Mouse (Mus musculus): ENCODE measurements around the gene Etv5. TPM values are rescaled to one million over a fixed set of nuclear protein-coding genes. Genes with fewer than 3 reads are reported as not detected.
"Not testable (repeated sequence)": the region's sequence is repeated elsewhere in the genome, so short reads cannot be mapped to it uniquely, and the experiment has no call there.

The Etv5 gene
- total RNA-seq, 1 experiment from 2014 or later: 29.5 TPM

DNA sequence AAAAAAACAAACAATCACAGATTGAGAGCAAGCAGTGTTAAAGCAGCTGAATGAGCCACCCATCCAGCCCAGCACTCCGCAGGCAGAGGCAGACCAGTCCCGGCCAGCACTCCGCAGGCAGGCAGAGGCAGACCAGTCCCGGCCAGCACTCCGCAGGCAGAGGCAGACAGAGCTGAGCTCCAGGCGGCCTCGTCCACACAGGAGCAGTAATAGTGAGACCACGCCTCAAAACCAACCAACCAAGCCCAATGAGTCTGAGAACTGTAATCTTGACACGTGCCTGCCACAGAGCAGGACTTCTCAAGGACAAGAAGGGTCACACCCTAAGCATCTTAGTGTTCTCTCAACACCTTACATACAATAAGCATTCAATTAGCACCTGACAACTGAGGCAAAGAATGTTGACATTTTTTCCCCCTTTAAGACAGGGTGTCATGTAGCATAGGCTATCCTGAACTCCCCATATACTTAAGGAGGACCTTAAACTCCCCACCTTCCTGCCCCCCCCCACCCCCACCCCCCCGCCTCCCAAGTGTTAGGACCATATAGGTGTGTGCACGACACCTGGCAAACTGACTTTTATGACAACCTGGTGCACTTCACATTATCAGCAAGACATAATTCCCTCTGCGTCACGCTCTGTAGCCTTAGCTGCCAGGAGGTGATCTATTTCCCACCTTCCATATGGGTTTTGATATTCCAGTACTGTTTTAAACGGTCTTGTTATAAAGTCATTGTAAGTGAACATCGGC, 44.2 kb downstream of the Etv5 start:
- DNase-seq: no peak

DNA sequence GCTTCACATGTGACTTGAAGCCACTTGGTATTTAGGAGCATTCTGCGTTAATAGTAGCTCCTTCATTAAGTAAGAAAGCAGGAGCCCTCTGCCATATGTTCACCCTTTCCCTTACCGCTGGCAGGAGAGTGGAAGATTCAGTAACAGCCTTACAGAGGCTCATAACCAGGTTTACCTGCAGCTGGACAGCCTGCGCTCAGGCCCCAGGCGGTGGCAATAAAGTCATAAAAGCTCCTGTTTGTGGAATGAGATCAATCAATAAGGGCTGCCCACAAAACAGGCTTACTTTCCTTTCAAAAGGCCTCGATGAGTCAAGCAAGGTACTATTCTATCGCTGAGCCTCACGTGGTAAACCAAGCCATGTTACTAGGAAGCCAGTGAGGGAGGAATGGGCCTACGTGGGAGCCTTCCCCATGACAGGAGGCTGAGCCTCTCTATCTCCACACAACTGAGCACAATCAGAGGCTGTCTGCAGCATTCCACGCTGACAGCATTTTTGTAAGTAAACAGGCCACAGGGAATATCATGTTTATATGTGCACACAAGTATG, 49.1 kb downstream of the Etv5 start:
- DNase-seq: no peak

DNA sequence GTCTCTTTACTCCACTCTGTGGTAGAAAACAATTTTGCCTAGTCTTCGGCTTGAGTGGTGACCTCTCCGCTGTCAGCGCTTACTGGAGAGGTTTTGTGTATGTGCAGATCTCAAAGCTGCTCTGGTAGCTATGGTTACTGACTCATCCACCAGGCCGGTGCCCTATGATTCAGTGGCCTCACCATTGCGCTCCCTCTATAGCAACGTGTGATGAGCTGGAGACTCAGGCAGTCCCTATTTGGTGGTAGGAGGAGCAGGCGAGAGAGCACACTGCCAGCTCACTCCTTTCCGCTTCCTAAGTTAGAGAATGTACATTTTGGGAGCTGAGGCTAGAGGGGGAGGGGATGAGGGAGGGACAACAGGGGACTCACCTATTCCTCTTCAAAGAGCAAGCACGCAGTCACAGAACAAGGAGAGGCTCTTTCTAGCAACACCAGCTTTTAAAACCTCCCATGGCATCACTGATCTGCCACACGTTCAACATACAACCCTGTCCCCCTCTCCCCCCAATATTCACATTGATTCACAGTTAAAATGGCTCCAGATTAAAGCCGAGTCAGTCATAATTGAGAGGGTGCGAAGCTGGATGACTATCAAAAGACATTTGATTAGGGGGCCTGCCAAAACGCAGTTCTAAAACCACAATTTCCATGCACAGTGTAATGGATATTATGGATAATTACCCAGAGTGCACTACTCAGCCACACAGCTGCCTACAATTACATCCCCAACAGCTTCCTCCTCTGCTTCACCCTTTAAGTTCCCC, 50.2 kb downstream of the Etv5 start:
- peak; percentile 50 for DNase-seq

DNA sequence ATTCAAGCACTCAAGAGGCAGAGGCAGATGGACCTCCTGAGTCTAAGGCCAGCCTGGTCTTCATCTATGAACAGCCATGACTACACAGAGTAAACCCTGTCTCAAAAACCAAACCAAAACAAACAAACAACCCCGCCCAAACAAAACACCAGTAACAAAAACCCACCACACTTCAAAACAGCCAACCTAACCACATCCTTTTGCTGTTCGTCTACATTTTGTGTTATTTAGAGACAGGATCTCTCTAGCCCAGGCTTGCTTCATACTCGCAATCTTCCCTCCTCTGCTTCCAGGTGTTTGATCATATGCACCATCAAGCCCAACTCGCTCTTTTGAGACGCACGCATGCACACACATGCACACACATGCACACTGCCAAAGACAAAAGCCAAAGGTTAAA, 51.8 kb downstream of the Etv5 start:
- no peak for DNase-seq

DNA sequence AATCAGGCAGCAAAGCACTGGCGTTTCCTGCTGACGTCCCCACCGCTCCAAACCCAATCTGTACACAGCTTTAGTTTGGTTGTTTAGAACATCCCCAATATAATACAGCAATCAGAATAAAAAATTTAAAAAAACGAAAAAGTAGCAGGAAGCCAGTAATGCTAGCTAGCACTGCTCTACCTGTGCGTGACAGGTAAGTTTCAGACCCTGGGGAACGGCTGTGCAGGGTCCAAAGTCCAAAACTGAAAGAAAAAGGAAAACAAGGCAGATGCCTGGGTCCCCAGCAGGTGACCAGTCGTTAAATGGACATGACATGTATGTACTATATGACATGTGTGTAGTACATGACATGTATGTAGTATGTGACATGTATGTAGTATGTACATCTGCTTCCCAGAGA, 57.5 kb downstream of the Etv5 start:
- not testable (repeated sequence) for DNase-seq

DNA sequence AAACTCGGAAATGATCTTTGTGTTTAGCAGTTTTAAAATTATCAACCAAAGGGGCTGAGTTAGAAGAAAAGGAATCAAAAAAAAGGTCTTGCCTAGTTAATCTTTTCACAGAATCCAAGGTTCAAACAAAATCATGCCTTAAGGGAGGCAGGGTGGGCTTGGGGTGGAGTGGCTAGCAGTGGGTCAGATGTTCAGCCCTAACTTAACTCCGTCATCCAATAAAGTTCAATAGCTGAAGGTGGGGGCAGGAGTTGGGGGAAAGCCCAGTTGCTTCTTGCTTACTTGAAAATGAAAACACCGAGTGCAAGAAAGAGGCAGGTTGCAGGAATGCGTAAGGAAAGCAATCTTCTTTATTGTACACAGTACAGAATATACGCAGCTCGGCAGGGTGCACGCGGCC, 58.5 kb downstream of the Etv5 start:
- no peak for DNase-seq

DNA sequence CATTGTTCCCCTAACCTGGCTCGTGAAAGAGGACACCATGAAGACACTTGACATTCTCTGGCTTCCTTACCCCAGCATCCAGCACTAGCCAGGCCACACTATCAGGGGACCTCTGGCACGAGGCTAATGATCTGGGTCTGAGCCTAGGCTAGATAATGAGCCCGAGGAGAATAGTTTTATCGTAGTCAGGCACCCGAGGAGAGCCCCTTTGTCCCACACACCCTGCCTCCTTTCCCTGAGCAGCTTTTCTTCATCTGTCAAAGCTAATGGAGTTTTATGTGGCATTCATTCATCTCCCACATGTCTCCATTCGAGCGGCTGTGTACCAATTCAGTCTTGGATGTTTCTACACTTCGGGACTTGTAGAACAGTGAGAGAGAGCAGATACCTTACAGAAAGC, 59.5 kb downstream of the Etv5 start:
- DNase-seq: no peak

DNA sequence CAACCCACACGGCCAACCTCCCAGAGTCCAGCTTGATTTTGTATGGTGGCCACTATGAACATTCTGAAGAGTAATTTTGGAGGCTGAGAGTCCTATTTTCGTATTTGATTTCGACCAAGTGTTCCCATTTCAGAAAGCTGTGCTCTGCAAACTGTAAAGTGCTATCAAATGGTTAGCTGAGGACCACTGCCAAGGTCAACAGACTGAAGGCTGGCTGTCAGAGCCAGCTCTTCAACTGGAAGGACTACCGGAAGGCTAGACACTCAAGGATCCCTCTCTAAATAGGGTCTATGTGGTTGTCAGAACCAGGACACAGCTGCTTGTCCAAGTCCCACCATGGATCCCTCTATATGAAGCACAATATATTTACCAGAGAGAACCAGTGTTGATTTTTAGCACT, 60.2 kb downstream of the Etv5 start:
- no peak for DNase-seq

DNA sequence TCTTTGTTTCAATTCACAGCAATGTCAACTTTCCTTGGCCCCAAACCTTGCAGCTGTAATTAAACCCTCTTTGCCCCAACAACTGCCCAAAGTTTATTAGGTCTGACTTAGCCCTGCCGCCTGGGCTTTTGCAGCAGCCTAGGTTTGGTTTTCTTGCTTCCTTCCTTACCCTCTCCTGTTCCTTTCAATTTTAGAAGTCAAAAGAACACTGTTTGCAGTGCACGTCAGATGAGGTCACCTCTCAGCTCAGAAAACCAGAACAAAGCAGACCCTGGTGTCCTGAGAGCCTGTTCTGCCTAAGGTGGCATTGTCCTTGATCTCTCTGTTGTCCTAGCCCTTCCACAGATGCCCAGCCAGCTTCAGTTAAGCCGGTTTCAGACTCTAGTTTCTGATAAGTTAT, 61.8 kb downstream of the Etv5 start:
- no peak for DNase-seq

DNA sequence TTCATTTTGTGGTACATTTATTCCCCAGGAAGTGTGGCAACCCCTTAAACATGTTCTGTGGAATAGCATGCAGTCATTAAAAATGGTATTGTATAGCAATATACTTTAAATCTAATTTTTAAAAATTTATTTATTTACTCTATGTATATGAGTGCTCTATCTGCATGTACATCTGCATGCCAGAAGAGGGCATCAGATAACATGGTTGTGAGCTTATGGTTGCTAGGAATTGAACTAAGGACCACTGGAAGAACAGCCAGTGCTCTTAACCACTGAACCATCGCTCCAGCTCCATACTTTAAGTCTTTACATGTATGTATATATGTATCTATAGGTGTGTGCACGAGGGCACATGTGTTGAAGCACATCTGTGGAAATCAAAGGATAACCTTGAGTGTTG, 64.6 kb downstream of the Etv5 start:
- DNase-seq: no peak

DNA sequence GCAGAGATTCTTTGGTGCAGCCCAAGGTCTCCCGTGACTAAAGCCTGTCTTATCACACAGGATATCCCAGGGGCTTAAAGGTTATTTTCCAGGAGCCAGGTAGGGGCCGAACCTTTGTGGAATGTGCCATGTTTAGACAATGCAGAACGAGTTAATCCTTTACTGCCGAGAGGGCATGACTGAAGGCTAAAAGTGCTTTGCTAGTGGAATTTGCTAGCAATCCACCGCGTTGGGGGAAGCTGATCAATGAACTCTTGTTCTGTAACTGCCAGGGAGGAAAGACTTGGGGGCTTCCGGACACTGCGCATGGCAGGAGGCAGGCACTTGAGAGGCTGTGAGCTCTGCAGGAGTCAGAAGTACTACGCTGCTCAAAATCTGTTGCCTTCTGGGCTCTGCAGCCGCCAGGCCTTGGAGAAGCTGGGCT, 66.8 kb downstream of the Etv5 start:
- DNase-seq: no peak

DNA sequence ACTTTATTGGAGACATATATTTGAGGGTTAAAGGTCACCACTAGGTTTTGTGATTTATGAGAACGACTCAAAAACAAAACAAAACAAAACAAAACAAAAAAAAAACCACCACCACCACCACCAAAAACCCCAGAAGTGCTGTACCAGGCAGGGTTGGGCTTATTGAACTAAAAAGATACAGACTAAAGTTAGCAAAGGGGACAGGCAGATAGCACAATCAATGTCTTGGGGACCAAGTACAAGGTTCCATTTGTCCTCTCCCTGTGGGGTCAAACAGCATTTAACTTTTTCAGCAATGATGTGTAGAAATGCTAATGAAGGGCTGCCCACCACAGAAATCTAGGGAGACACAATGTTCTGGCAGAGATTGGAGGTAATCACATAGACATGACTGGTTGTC, 67.3 kb downstream of the Etv5 start:
- DNase-seq: no peak

DNA sequence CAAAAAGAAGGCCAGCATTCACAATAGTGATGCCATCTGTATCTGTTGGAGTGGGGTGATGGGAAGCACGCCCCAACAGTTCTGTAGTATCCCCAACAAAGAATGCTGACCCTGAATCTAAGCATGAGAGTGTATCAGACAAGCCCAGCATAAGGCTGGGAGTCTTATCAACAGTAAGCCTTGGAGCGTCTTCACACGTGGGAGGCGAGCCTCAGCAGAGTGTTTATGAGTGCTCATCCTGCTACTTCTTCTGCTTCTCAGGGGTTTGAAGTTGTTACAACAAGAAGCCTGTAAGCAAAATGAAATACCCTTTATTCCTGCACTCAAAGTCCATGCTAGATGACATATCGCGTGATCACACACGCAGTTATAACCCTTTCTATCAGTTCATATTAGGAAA, 72.4 kb downstream of the Etv5 start:
- DNase-seq: no peak

DNA sequence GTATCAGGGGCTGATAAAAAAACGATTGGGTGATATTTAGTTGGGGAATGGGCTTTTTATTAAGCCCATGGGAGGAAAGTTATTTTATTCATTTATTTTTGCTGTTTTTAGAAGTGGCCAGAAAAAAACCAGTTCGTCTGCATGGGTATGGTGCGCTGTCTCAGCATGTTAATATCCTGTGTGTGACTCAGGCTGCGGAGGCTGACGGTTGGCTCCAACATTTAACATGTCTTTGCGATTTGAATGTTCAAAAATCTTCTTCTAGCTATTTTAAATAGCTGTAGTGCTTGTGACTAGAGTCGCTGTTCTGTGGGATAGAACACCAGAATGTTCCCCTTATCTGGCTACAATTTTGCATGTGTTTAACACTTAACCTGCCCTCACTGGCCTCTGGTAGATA, 73.5 kb downstream of the Etv5 start:
- DNase-seq: no peak

DNA sequence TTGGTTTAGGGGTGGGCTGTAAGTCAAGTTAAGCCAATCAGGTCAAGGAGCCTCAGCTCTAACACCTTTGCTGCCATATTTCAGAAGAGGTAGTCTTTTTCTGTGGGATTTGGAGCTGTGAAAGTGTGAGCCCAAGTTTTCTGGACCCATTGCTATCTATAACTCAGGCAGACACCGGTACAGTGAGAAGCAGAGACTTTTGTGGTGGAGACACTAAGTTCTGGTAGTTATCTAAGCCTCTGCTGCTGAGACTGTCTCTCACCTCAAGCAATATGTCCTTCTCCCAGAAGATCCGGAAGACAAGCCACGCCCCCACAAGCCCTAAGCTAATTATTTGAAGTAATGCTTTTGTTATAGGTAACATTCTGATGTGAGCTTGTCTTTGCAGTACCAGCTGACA, 73.9 kb downstream of the Etv5 start:
- DNase-seq: no peak

DNA sequence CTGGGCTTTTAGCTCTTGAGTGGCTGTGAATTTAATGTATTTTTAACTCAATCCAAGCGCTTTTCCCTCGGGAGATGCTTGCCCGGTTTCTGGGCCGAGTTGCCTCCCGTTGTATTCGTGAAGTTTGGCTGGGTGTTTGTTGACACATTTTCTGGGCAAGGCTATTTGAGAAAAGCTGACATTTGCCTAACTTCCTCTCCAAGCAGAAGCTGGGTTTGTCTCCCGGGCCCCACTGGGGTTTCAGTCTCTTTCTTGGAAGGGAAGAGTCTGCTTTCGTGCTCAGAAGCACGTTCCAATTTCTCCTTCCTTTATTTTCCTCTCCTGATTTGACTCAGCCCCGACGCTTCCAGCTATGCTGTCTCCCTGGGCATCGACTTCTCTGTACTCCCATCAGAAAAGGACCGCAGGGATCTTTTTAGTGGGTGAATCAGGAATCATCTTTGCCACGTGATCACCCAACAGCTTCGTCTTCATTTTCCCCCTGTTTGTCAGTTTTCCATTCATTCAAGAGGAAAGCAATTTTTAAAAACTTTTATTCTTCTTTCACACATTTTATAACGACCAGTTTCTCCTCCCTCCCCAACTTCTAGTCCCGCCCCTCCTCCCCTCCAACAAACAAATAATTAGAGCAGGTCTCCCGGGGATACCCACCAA, 80.7 kb downstream of the Etv5 start:
- DNase-seq: peak; percentile 6

DNA sequence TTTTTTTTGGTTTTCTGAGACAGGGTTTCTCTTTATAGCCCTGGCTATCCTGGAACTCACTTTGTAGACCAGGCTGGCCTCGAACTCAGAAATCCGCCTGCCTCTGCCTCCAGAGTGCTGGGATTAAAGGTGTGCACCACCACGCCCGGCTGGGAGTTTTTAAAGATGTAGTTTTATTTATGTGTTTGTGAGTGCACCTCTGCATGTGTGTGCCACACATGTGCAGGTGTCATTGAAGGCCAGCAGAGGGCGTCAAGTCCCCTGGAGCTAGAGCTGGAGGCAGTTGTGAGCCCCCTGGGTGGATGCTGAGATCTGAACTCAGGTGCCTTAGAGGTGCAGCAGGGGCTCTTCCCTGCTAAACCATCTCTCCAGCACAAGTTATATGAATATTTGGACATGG, 85.3 kb downstream of the Etv5 start:
- DNase-seq: not testable (repeated sequence)

DNA sequence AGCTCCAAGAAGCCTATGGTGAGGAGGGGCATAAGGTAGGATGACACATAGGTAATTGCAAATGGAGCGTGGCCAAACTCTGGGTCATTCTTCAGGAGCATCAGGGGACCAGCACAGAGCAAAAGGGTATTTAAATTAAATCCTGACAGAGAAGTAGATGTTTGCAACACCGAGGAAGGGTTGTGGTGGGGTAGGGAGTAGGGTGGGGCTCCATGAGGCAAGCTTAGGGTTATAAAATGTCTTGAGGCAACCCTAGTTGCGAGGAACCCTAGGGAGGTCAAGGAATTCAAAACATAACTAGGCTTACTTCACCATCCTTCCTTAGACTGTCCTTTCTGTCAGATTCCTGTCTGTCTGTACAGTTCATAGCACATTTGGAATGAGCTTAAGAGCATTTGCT, 85.9 kb downstream of the Etv5 start:
- no peak for DNase-seq

DNA sequence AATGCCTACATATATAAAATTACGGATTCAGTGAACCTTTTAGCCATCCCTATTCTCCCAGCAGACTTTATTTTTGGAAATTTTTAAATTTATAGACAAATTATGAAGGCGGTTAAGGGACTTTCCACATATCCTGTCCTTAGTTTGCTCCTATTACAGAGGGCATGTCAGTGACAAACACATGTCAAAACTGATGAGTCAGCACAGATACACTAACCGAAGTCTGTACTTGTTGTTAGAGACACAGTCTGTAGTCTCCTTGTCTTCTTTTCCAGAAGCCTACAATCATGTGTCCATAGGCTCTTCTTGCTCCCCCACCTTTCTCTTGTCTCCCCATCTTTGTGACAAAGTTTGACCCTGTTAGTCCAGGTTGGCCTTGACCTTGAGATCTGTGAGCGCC, 88.3 kb downstream of the Etv5 start:
- DNase-seq: no peak

DNA sequence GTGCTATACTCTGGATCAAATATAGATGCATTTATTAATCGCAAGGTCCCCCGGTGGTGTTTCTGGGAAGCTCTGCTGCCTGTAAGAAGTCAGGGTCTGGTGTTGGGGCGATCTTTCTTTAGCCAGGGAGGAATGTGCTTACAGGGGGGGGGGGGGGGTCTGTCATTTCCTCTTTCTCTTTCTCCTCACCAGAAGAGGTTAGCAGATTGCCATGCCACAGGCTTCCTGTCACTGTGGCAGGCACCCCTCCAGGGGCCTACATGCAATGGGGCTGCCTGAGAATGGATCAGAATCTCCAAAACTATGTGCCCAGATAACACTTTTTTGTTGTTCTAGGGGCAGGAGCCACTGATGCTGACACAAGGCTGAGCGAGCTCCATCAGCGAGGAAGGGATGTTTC, 89.7 kb downstream of the Etv5 start:
- DNase-seq: no peak

DNA sequence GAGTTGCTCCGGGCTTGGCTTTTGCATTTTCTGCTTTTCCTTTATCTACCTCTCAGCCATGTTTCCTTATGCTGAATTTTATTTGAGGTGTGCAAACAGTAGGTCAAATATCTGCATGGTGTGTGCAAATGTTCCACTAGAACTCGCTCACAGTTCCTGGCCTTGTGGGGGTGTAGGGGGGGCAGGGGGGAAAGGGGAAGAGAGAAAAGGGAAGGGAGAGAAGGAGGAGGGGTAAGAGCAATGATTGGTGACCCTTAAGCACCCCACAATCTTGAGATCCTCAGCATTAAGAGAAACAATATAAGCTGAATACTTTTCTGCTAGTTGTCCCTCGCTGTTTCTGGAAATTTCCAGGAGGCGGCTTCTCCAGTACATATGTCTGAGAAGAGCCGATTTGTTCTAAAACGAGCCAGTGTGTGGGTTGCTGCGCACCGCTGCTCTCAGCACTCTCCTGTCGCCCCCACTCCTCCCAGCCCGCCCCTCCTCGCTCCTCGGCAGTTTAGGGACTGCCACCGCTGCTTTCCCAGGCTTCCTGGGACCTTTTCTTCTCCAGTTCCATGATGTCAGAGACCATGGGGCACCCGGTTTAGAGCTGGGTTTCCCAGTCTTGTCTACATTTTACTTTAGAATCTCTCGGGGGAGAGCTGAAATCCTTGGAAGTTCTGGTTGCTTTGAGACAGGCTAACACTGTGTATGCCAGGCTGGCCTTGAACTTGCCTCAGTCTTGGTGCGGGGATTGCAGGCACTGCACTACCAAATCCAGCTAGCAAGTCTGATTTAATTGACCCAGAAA, 90.8 kb downstream of the Etv5 start:
- peak; percentile 7 for DNase-seq

DNA sequence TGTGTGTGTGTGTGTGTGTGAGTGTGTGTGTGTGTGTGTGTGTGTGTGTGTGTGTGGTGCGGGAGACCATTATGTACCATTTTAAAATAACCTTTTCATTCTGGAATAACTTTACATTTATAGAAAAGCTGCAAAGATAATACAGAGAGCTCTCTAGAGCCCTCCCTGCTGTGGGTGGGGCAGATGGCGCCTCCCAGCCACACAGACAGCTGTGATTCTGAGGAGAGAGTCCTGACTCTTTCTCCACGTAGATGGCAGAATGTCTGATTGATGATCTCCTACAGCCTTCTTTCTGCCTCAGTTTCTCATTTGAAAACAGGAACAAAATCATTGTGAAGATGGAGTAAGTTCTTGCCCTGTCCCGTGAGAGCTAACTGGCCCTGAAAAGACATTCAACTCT, 91.5 kb downstream of the Etv5 start:
- DNase-seq: no peak
